Mouse (Mus musculus) heart, embryonic 16.5 days (tissue): ENCODE data around the gene Ugt2b34. TPM values are rescaled to one million over a fixed set of nuclear protein-coding genes. Genes with fewer than 3 reads are reported as not detected.

ENCODE experiments used
- polyA plus RNA-seq: library from polyadenylated mRNA; unstranded; fragments of >200 nt; fragmentation: Nextera tagmentation; extraction: Ambion mirVana; gene quantifications from 2 replicates; pipeline ENCODE4 v1.2.1, GENCODE M21; 2015

The Ugt2b34 gene
- polyA plus RNA-seq, 1 experiment from 2014 or later, result 0.34 TPM

Other genes with a start within 250 kb of the Ugt2b34 start
- gene Tmprss11b, start 230.6 kb downstream of the Ugt2b34 start, polyA plus RNA-seq, result 0.03 TPM in 1 of 2 replicates, not detected in the other
- not detected in 2 replicates for gene Tmprss11e, start 161.1 kb downstream of the Ugt2b34 start, polyA plus RNA-seq
- gene Ythdc1, start 102.7 kb downstream of the Ugt2b34 start, polyA plus RNA-seq, result 25.2 and 25.5 TPM in 2 replicates
- gene Ugt2b1, start 19.6 kb upstream of the Ugt2b34 start, polyA plus RNA-seq, result not detected in 2 replicates
- gene Ugt2b35, start 93.9 kb upstream of the Ugt2b34 start, polyA plus RNA-seq, result not detected in 2 replicates
- gene Ugt2b36, start 185.6 kb upstream of the Ugt2b34 start, polyA plus RNA-seq, result not detected in 2 replicates
- 0.08 TPM in 1 of 2 replicates, not detected in the other for gene Ugt2b5, start 233.4 kb upstream of the Ugt2b34 start, polyA plus RNA-seq